Comparison of ENCODE assay signal across 16 mouse cellular contexts in genomic region chr7:130653036-130653555, GRCm38 (mm10).
A peak's percentile ranks its signal among the peaks of the same experiment; 100 is the strongest.
DNase-seq lines count a peak whose midpoint lies in the region; ATAC-seq lines count a peak whose summit lies in the region.
"Had no signal": no experiment of that assay in that cellular context is flagged by ENCODE, and none has a peak within 500 bp of the region (broad histone marks: within the 10 kb centered on the region; RNA-seq: fewer than 3 reads in every experiment).

No protein-coding gene starts in this region.

- no peak overlapping the region for H3K4me3 ChIP-seq in heart, embryonic 13.5 days
- H3K4me3 ChIP-seq in kidney, embryonic 16.5 days (ENCODE audit: low read length), result no peak overlapping the region
- H3K4me3 ChIP-seq: forebrain, embryonic 13.5 days; liver, embryonic 12.5 days; neural tube, embryonic 12.5 days had no signal

- DNase-seq in heart, adult 9 months (ENCODE audit: low spot score in 2 of 2), result no peak
- peak; percentile 84 for DNase-seq in kidney, adult 9 months
- peak; percentile 76 for DNase-seq in retina, adult 2 months (ENCODE audit: low read depth, low spot score)
- no peak for DNase-seq in retina, embryonic 14.5 days (ENCODE audit: low spot score)
- no peak for DNase-seq in right cerebral cortex, postnatal 14 days
- DNase-seq: adrenal gland, adult 2 months; cerebellum, postnatal 25 days; left cerebral cortex, postnatal 4 days; lung, embryonic 14.5 days; lung, postnatal 4 days; thymus, postnatal 4 days had no signal

- ATAC-seq in heart, embryonic 13.5 days (ENCODE audit: extremely low read depth, insufficient number of reproducible peaks, low FRiP score, low TSS enrichment), result no peak
- ATAC-seq in kidney, embryonic 16.5 days (ENCODE audit: low FRiP score, low TSS enrichment), result no peak
- ATAC-seq: forebrain, embryonic 13.5 days; liver, embryonic 12.5 days had no signal

- peak overlapping the region; percentile 12; the same call in 1 of the 2 replicates for H3K9ac ChIP-seq in heart, embryonic 13.5 days
- H3K9ac ChIP-seq in kidney, embryonic 16.5 days (replicated peaks; ENCODE audit: low read length), result no peak overlapping the region
- H3K9ac ChIP-seq: forebrain, embryonic 13.5 days; liver, embryonic 12.5 days; lung, embryonic 14.5 days; neural tube, embryonic 12.5 days had no signal

- H3K36me3 ChIP-seq in heart, embryonic 13.5 days, result no peaks in the 10 kb centered on the region
- H3K36me3 ChIP-seq in kidney, embryonic 16.5 days (ENCODE audit: insufficient read depth, low read length), result no peaks in the 10 kb centered on the region
- H3K36me3 ChIP-seq: liver, embryonic 12.5 days; neural tube, embryonic 12.5 days had no signal

- H3K27ac ChIP-seq in heart, embryonic 13.5 days (replicated peaks), result peak overlapping the region; percentile 87
- H3K27ac ChIP-seq in kidney, embryonic 16.5 days (ENCODE audit: low read length), result no peak overlapping the region
- H3K27ac ChIP-seq: forebrain, embryonic 13.5 days; liver, embryonic 12.5 days; neural tube, embryonic 12.5 days had no signal

- peaks cover 98% of the 10 kb centered on the region for H3K4me1 ChIP-seq in heart, embryonic 13.5 days
- H3K4me1 ChIP-seq in kidney, embryonic 16.5 days (ENCODE audit: insufficient read depth, low read length), result peaks cover 50% of the 10 kb centered on the region

- no peak overlapping the region for H3K4me2 ChIP-seq in heart, embryonic 13.5 days
- H3K4me2 ChIP-seq in kidney, embryonic 16.5 days (replicated peaks; ENCODE audit: low read depth, low read length), result no peak overlapping the region
- H3K4me2 ChIP-seq: forebrain, embryonic 13.5 days; liver, embryonic 12.5 days; lung, embryonic 14.5 days; neural tube, embryonic 12.5 days had no signal

- H3K9me3 ChIP-seq in heart, embryonic 13.5 days, result no peaks in the 10 kb centered on the region
- H3K9me3 ChIP-seq in kidney, embryonic 16.5 days (ENCODE audit: low read length), result no peaks in the 10 kb centered on the region
- H3K9me3 ChIP-seq: forebrain, embryonic 13.5 days; liver, embryonic 12.5 days; neural tube, embryonic 12.5 days had no signal

- no peaks in the 10 kb centered on the region for H3K27me3 ChIP-seq in heart, embryonic 13.5 days (replicated peaks)
- no peaks in the 10 kb centered on the region for H3K27me3 ChIP-seq in kidney, embryonic 16.5 days (ENCODE audit: insufficient read depth, low read length)
- H3K27me3 ChIP-seq: forebrain, embryonic 13.5 days; liver, embryonic 12.5 days; neural tube, embryonic 12.5 days had no signal

- 70% methylated on average over 6 of the region's 6 CpGs for WGBS in heart, embryonic 13.5 days
- WGBS in kidney, embryonic 16.5 days, result 69% methylated on average over 6 of the region's 6 CpGs

Comparison
In these comparisons a context has a peak if more than half of its experiments do, and no peak if none do; other contexts are left out.
1. DNase-seq: peak in kidney, adult 9 months (single experiment) and retina, adult 2 months (single experiment); none in heart, adult 9 months (0 of 2), retina, embryonic 14.5 days (single experiment) and right cerebral cortex, postnatal 14 days (single experiment).